Mouse (Mus musculus) right cerebral cortex, postnatal 14 days (tissue): ENCODE measurements at regions not wholly inside any gene's neighbourhood (a gene's known extent, or its start where the extent isn't known, plus 50 kb on each side); places are given as distances from the start of the nearest gene placed in this dataset.

Source experiments
- DNase-seq: peaks from one replicate; pipeline ENCODE4 v3.0.0; 2022

DNA sequence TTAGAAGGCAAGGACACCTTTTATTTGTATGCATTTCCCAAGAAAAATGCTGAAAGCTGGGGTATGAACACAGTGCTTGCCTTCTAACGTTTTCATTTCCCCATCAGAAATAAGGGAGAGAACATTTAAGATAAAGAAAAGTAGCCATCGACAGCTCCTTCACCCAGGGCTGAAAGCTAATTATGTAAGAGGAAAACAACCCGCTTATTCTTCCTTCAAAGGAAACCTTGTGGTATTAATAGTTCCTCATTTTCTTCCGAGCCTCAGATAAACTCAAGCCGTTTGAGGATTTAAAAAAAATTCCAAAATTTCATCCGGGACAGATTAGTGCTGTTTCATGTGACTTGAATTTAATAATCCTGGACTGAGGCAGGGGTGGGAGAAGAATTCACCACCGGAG, 512.2 kb upstream of the Gm10131 start:
- DNase-seq = no peak

DNA sequence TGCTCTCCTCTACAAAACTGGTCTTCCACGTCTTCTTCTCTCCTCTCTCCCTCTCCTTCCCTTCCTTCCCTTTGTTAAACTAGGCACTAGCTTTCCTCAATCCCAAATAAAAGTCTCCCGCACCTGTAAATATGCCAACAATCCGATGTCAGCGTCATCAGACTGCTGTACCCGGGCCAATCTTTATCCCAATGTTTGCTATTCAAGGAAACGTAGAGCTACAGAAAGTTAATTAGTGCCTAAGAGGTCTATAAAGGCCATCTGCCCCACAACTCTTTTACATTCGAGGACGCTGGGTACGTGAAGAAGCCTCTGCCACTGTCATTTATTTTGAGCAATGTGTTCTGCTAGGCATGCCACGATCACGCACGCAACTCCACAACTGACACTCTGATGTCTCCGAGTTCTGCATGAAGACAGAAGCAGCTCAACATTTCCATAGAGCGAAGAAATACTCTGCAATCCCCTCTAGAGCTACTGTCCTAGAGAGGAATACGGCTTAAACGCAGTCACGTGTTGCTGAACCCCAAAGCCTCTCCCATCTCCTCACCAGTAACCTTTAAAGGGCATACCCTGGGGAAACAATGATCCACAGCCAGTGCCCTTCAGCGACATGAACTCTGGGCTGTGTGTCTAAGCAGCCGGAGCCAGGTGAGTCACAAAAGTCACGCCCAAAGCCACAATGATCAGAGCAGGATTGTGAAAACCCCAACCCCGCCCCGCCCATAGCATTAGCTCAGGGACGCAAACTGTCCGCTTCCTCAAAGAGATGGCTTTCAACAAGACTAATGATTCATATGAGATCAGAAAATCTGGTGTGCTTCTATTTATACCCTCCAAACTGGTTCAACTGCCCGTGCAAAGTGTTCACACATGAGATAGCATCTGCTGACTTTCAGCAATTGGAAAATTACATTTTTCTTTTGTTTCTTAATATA, 510.9 kb upstream of the Gm10131 start:
- DNase-seq = no peak

DNA sequence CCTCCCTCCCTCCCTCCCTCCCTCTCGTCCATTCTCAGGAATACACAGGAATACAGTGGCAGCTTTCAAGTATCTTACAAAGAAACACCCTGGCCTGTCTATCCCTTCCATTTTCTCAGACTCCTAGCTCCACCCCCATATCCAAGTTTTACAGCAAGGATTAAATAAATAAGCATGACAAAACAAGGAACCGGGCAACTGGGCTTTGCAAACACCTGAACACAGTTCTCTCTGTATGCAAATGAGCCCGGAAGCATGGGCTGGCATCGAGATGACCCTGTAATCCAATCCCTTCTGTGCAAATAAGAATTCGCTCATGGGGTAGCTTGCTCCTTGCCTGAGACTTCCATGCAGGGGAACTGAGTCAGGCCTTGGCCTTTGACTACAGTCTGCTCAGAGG, 506.5 kb upstream of the Gm10131 start:
- no peak for DNase-seq

DNA sequence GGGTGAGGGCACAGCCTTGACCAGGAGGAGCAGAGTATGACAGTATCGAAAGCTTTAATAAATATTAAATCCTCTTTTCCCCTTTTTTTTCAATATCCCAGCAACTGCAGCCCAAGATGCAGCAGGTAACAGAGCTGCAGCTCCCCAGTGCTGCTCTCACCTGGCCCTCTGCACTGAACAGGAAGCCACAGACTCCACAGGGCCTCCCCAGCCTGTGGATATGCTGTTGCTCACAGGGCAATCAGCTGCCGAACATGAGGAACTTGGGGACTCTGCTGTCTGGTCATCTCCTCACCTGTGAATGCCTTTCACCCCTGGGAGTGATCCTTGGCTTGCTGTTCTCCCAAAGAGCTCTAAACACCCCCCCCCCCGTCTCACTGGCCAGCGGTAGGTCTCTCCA, 503.4 kb upstream of the Gm10131 start:
- DNase-seq = no peak

GRCm38 (mm10) chr8:34614031-34614526, 502.5 kb upstream of the Gm10131 start:
- DNase-seq = no peak

- DNase-seq = no peak
Observed at GRCm38 (mm10) chr8:34613138-34613537, 501.6 kb upstream of the Gm10131 start.

GRCm38 (mm10) chr8:34612396-34612795, 500.9 kb upstream of the Gm10131 start:
- no peak for DNase-seq

DNA sequence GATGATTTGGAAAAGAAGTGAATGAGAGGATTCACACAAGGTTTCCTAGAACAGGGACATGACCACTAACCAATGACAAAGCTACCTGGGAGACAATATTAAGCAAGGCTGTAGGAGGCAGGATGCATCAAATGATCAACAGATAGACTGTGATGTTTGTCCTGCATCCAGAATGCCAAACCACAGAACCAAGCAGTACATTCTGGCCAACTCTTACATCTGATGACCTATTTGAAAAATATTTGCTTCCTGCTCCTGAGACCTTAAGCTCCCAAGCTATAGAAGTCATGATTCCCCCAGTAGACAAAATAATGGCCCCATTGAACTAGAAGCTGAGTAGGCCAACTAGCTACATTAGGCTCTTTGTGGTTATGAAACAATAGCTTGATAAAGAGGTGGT, 498.6 kb upstream of the Gm10131 start:
- DNase-seq = no peak

- DNase-seq = no peak
Observed at GRCm38 (mm10) chr8:34607426-34607825, 495.9 kb upstream of the Gm10131 start.

DNA sequence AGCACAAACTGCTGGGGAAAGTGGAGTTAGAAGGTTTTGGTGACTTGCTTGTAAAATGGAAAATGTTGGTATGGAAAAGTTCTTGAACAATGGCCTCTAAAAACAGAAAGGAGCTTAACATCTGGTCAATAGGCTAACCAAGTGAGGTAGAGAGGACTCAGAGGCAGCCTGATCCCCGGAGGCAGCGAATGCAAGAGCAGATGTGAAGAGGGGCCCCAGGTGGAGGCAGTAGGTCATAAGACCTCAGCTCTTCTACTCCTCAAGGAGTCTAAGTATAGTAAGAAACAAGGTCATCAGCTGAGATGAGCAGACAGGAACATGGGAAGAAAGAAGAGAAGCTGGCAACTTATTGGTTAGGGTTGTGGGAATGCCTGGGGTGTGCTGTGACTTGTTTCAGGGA, 493.5 kb upstream of the Gm10131 start:
- no peak for DNase-seq

DNA sequence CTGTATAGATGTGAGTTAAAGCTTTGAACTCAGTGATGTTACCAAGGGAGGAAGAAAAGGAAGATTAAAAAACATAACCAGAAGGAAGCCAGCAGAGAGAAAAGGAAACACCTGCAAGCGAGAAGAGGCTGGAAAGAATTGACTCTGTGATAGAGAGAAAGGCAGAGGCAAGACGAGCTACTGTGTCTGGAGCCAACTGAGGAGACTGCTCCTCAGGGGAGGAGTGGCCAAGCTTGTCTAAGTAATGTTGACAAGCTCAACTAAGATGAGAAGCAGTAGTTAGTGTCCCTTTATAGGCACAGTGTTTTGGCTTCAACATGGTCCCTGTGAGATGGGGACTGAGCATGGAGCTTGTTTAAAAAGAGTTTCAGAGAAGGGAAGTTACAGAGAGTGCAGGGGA, 493.0 kb upstream of the Gm10131 start:
- DNase-seq = no peak

DNA sequence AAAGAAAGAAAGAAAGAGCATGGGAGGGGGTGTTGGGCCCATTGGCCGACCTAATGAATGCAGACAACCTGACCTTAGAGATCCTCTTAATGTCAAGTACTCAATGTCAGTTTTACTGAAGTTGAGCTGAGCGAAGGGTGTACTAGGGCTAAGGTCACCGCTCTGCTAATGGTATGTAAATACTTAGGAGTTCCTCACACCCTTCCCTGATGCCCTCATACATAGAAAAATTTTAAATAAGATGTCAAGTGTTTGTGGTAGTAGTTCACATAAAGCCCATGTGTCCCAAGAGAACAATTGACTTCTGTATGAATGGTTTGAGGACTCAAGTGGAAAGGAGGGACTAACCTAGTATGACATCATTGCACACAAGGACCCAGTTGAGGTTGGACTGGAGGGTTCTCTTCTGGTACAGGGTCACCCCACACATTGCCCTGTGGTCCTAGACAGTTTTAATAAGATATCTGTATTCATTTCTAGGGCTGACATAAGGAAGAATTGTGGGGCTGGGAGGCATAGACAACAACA, 490.0 kb upstream of the Gm10131 start:
- DNase-seq = no peak

GRCm38 (mm10) chr8:34600880-34601279, 489.3 kb upstream of the Gm10131 start:
- DNase-seq = no peak

GRCm38 (mm10) chr8:34596593-34596992, 485.1 kb upstream of the Gm10131 start:
- DNase-seq = no peak

DNA sequence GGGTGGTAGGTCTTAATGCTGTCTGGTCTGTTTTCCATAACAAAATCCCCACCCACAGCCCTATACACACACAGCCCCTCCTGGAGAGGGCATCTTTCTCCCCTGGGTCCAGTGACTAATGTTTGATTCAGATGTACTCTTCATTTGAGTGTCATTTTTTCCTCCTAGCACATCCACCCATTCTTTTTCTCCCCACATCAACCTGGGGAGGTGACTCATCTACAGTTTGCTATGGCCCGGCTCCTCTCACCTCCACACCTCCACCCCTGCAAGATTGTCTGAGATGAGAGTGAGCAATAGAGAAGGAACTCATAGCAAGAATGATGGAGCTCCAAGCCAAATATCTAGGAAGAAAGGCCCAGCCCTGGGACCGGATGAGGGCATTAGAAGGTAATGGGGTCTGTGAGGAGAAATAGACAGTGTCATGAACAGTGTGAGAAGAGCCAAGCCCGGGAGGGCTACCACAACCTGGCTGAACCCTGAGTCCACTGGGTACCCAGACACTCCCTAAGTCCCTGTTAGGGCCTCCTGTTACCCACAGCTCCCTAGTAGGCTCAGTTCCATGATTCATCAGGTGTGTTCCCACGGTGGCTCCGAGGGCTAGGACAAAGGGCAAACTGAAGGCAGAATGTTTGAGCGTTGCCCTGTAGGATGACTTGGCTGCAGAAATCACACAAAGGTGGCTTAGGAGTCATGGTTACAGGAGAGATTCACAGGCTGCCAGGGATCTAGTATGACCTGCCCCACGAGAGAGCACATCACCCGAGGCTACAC, 479.6 kb upstream of the Gm10131 start:
- DNase-seq = no peak

DNA sequence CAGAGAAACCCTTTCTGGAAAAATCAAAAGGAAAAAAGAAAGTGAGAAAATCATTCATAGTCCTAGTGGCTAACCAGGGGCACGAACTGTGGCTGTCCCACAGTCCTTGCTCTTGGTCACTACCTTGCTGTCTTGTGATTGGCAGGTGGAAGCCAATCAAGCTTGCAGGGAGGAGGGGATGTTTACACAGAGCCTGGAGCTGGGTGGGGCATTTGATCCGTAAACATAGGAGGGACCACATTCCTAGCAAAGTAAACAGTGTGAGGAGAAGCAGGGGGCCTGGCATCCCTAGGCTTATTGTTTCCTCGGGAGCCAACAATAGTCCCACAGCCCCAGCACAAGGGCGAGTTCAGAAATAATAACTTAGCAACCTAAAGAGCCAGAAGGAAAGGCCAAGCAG, 466.5 kb upstream of the Gm10131 start:
- no peak for DNase-seq

DNA sequence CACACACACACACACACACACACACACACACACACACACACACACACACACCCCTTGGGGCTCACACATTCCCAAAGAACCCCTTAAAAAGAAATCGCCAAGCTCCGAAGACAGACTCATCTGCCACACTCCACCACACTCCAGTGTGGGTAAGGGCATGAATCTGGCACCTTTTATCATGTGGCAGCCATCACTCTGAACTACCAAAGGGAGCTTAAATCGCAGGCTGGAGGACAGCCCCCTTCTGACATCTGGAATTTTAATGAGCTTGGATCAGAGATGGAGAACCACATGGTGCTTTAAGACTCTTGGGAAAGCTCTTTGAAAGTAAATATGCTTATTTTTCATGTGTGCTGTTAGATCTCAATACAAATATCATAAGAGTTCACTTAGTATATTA, 462.5 kb upstream of the Gm10131 start:
- no peak for DNase-seq

DNA sequence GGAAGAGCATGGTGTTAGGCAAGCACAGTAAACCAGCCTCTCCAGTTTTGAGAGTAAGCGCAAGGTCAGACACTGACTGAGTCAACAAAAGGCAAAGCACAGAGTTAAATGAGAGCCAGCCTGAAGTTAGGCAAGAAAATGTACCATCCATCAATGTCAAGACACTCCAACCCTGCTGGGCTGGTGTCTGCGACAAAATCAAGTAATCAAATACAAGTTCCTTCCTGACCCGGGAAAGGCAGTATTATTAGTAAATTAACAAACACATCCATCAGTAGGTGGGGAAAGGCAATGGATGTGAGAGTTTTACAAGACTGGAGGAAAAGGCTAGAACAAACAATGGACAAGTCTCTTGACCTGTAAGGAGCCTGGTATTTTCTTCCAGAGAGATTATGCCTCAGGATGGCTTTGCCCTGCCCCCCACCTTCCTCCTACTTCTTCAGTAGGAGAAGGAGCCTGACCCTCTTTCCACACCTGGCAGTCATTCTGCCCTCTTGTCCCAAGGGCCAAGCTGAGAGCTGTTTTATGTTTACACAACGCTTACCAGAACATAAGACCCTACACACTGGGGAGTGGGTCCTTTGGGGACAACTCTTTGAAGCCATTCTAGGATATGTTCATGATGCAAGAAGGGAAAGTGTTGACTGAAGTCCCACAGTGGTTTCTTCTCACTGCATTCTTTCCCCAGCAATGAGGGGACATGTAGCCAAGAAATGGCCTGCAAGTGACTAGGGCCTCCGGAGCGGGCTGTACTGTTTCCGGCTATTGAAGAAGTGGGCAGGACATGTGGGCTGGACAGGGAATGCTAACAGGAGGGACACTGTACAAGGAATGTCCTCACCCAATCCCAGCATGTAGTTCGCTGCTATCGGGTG, 461.7 kb upstream of the Gm10131 start:
- DNase-seq = no peak

- DNase-seq = no peak
Observed at GRCm38 (mm10) chr8:34571736-34572135, 460.2 kb upstream of the Gm10131 start.

GRCm38 (mm10) chr8:34562278-34562677, 450.7 kb upstream of the Gm10131 start:
- DNase-seq = no peak

DNA sequence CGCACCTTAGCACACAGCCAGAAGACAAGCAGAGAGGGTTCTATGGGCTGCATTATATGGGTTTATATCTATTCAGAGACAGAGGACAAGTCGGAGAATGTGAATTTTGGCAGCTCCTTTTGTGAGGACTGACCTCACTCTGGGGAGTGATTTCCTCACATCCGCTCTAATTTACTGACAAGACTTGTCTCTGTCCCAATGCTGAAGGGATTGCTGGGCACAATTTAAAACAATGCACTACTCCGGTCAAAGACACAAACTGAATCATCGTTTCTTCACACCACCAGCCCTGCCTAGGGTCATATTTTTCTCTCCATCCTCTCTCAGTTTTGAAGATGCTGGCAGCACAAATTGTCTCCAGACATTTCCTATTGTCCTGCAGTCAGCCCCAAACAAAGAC, 438.2 kb upstream of the Gm10131 start:
- DNase-seq = no peak

DNA sequence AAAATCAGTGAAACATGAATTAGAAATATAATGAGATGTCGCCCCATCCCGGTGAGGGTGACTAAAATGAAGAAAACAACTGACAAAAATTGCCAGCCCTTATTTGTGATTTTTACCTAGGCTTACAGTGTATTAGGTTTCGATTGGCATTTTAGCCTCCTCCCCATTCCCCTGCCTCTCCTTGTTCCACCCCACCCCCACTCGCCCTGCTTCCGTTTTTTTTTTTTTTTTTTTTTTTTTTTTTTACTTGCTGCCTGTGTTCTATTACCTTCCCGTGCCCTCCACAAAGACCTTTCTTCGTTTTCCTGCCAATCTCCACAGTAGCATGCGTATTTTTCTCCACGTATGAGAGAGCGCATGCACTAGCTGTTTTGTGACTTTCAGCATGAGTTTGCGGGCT, 435.3 kb upstream of the Gm10131 start:
- no peak for DNase-seq
